Mouse (Mus musculus) adrenal gland, adult 18-20 months (tissue): Measurements from ENCODE around the gene Cog5. TPM values are rescaled to one million over a fixed set of nuclear protein-coding genes. Genes with fewer than 3 reads are reported as not detected.
A peak's percentile ranks its signal among the peaks of the same experiment; 100 is the strongest.

Experiments
- DNase-seq, 2 experiments: peaks; one replicate each; pipeline ENCODE4 v3.0.0; 2021 to 2022; ENCODE audit warnings: low spot score in 2 of 2
- total RNA-seq, 2 experiments: library from RNA; stranded (reverse); gene quantifications; 1 replicate in 1 of 2; 2 replicates in 1 of 2; pipeline ENCODE4 v1.2.3; 2021

The Cog5 gene
- total RNA-seq, 2 experiments from 2014 or later = 34.1 to 41.4 TPM

- DNase-seq = no peak
These were observed 164.4 kb downstream of the Cog5 start for GRCm38 (mm10) chr12:31819096-31819495.

- no peak for DNase-seq
These were observed 164.9 kb downstream of the Cog5 start for GRCm38 (mm10) chr12:31819520-31819919.

GRCm38 (mm10) chr12:31823671-31824070 is 169.0 kb downstream of the Cog5 start:
- DNase-seq = no peak

GRCm38 (mm10) chr12:31824831-31825230 is 170.2 kb downstream of the Cog5 start:
- DNase-seq = no peak

GRCm38 (mm10) chr12:31825821-31826220 is 171.2 kb downstream of the Cog5 start:
- no peak for DNase-seq

- DNase-seq = no peak
These were observed 171.8 kb downstream of the Cog5 start for GRCm38 (mm10) chr12:31826476-31826875.

GRCm38 (mm10) chr12:31835480-31835879 is 180.8 kb downstream of the Cog5 start:
- DNase-seq = no peak

- DNase-seq = no peak
These were observed 181.5 kb downstream of the Cog5 start for GRCm38 (mm10) chr12:31836211-31836610.

- no peak for DNase-seq
These were observed 183.9 kb downstream of the Cog5 start for GRCm38 (mm10) chr12:31838521-31838920.

- no peak for DNase-seq
These were observed 184.6 kb downstream of the Cog5 start for GRCm38 (mm10) chr12:31839249-31839648.

- DNase-seq = no peak
These were observed 191.4 kb downstream of the Cog5 start for GRCm38 (mm10) chr12:31846077-31846476.

- DNase-seq = peak; percentile 21 to 22
These were observed 194.2 kb downstream of the Cog5 start for GRCm38 (mm10) chr12:31848630-31849415.

- DNase-seq = no peak
These were observed 194.9 kb downstream of the Cog5 start for GRCm38 (mm10) chr12:31849601-31850000.

- no peak for DNase-seq
These were observed 199.4 kb downstream of the Cog5 start for GRCm38 (mm10) chr12:31854039-31854438.

- DNase-seq = peak in 1 of 2 experiments; percentile 4
These were observed 200.1 kb downstream of the Cog5 start for GRCm38 (mm10) chr12:31854817-31855216.

- no peak for DNase-seq
These were observed 203.1 kb downstream of the Cog5 start for GRCm38 (mm10) chr12:31857784-31858183.

- DNase-seq = no peak
These were observed 208.2 kb downstream of the Cog5 start for GRCm38 (mm10) chr12:31862668-31863538.

- DNase-seq = no peak
These were observed 222.1 kb downstream of the Cog5 start for GRCm38 (mm10) chr12:31876775-31877174.

- DNase-seq = no peak
These were observed 228.1 kb downstream of the Cog5 start for GRCm38 (mm10) chr12:31882736-31883135.

GRCm38 (mm10) chr12:31884365-31884764 is 229.7 kb downstream of the Cog5 start:
- no peak for DNase-seq

- DNase-seq = no peak
These were observed 230.4 kb downstream of the Cog5 start for GRCm38 (mm10) chr12:31885084-31885483.
